Mouse (Mus musculus) ovary, postnatal 36 days (tissue): Measurements from ENCODE around the gene Rrp36.

Experiments
- DNase-seq: peaks from one replicate; pipeline ENCODE4 v3.0.0; 2022; ENCODE audit warnings: low spot score, mixed read lengths

The Rrp36 gene

GRCm38 (mm10) chr17:46647279-46647678 is 26.9 kb downstream of the Rrp36 start:
- DNase-seq, result no peak

GRCm38 (mm10) chr17:46646322-46646662 is 27.9 kb downstream of the Rrp36 start:
- no peak for DNase-seq

GRCm38 (mm10) chr17:46645561-46646321 is 28.4 kb downstream of the Rrp36 start, which contains the start of the genes Klc4 and Mrpl2:
Gene Klc4, minus strand, starts transcription at chr17:46646022.
Gene Mrpl2, plus strand, starts transcription at chr17:46646229.
- peak; percentile 98 for DNase-seq

GRCm38 (mm10) chr17:46644916-46645475 is 29.2 kb downstream of the Rrp36 start:
- peak; percentile 58 for DNase-seq

- DNase-seq, result no peak
Measured at GRCm38 (mm10) chr17:46644152-46644805, 29.9 kb downstream of the Rrp36 start.

GRCm38 (mm10) chr17:46642060-46642459 is 32.1 kb downstream of the Rrp36 start:
- DNase-seq, result no peak

- no peak for DNase-seq
Measured at GRCm38 (mm10) chr17:46639929-46640328, 34.2 kb downstream of the Rrp36 start.

GRCm38 (mm10) chr17:46636831-46637523 is 37.2 kb downstream of the Rrp36 start:
- DNase-seq, result no peak

- DNase-seq, result peak; percentile 50
Measured at GRCm38 (mm10) chr17:46629685-46630441, 44.3 kb downstream of the Rrp36 start.

GRCm38 (mm10) chr17:46628791-46629684 is 45.1 kb downstream of the Rrp36 start, which contains the start of gene Ptk7:
Gene Ptk7, minus strand, starts transcription at chr17:46629504.
- peak; percentile 88 for DNase-seq

GRCm38 (mm10) chr17:46628471-46628790 is 45.7 kb downstream of the Rrp36 start:
- DNase-seq, result no peak

- no peak for DNase-seq
Measured at GRCm38 (mm10) chr17:46627409-46627808, 46.7 kb downstream of the Rrp36 start.

GRCm38 (mm10) chr17:46624598-46624997 is 49.6 kb downstream of the Rrp36 start:
- no peak for DNase-seq

GRCm38 (mm10) chr17:46623819-46624557 is 50.2 kb downstream of the Rrp36 start:
- DNase-seq, result no peak

- DNase-seq, result no peak
Measured at GRCm38 (mm10) chr17:46622269-46622668, 51.9 kb downstream of the Rrp36 start.

GRCm38 (mm10) chr17:46621324-46621723 is 52.8 kb downstream of the Rrp36 start:
- peak; percentile 60 for DNase-seq

GRCm38 (mm10) chr17:46619683-46620357 is 54.3 kb downstream of the Rrp36 start:
- DNase-seq, result no peak

GRCm38 (mm10) chr17:46618769-46619682 is 55.1 kb downstream of the Rrp36 start:
- peak; percentile 27 for DNase-seq
